Mouse (Mus musculus): Measurements from ENCODE around the gene Tbx2. TPM values are rescaled to one million over a fixed set of nuclear protein-coding genes. Genes with fewer than 3 reads are reported as not detected.

Tbx2 gene
- polyA plus RNA-seq, 1 experiment = 1.5 TPM

GRCm38 (mm10) chr11:85837648-85838423 lies 5.5 kb downstream of the Tbx2 start:
- H3K4me3 ChIP-seq (ENCODE audit: insufficient read depth, poor library complexity, severe bottlenecking) = no peak overlapping the region
- no peaks in the 10 kb centered on the region for H3K79me2 ChIP-seq (ENCODE audit: control insufficient read depth, insufficient read depth)
- H3ac ChIP-seq (ENCODE audit: control insufficient read depth, insufficient read length, low read depth) = no peak overlapping the region
- H3K36me3 ChIP-seq (ENCODE audit: control insufficient read depth, insufficient read depth) = no peaks in the 10 kb centered on the region
- TF ChIP-seq MAX (IDR thresholded peaks at IDR 0.05) (no peak), USF1 (IDR thresholded peaks at IDR 0.05; ENCODE audit: low read depth) (no peak), FOSL1 (IDR thresholded peaks at IDR 0.05; ENCODE audit: insufficient read depth, low read length, poor library complexity, severe bottlenecking) (no peak), CTCF (IDR thresholded peaks at IDR 0.05; ENCODE audit: control insufficient read depth, insufficient read depth, insufficient read length) (no peak), CEBPB (IDR thresholded peaks at IDR 0.05; ENCODE audit: low read depth) (no peak), MYOD1 (IDR thresholded peaks at IDR 0.05; ENCODE audit: control insufficient read depth, insufficient read length, low read depth) (no peak), MYOG (IDR thresholded peaks at IDR 0.05; ENCODE audit: control insufficient read depth, extremely low read depth, insufficient read length) (no peak)
- no peaks in the 10 kb centered on the region for H3K79me3 ChIP-seq (ENCODE audit: low read depth)
- H3K27me3 ChIP-seq (ENCODE audit: control insufficient read depth, insufficient read depth, insufficient read length) = no peaks in the 10 kb centered on the region

- Histone ChIP-seq H3ac (ENCODE audit: control insufficient read depth, insufficient read length, low read depth) (no peak overlapping the region), H3K79me3 (ENCODE audit: low read depth) (no peaks in the 10 kb centered on the region), H3K4me3 (ENCODE audit: insufficient read depth, poor library complexity, severe bottlenecking) (no peak overlapping the region), H3K36me3 (ENCODE audit: control insufficient read depth, insufficient read depth) (no peaks in the 10 kb centered on the region), H3K79me2 (ENCODE audit: control insufficient read depth, insufficient read depth) (no peaks in the 10 kb centered on the region), H3K27me3 (ENCODE audit: control insufficient read depth, insufficient read depth, insufficient read length) (no peaks in the 10 kb centered on the region)
- TF ChIP-seq MAX (IDR thresholded peaks at IDR 0.05) = no peak
- no peak for TF ChIP-seq USF1 (IDR thresholded peaks at IDR 0.05; ENCODE audit: low read depth)
- TF ChIP-seq MYOD1 (IDR thresholded peaks at IDR 0.05; ENCODE audit: control insufficient read depth, insufficient read length, low read depth) = no peak
- TF ChIP-seq CTCF (IDR thresholded peaks at IDR 0.05; ENCODE audit: control insufficient read depth, insufficient read depth, insufficient read length) = no peak
- no peak for TF ChIP-seq MYOG (IDR thresholded peaks at IDR 0.05; ENCODE audit: control insufficient read depth, extremely low read depth, insufficient read length)
- no peak for TF ChIP-seq FOSL1 (IDR thresholded peaks at IDR 0.05; ENCODE audit: insufficient read depth, low read length, poor library complexity, severe bottlenecking)
- TF ChIP-seq CEBPB (IDR thresholded peaks at IDR 0.05; ENCODE audit: low read depth) = no peak
Measured at GRCm38 (mm10) chr11:85838424-85839257, 6.3 kb downstream of the Tbx2 start.

GRCm38 (mm10) chr11:85839258-85840030 lies 7.1 kb downstream of the Tbx2 start:
- Histone ChIP-seq H3K79me2 (ENCODE audit: control insufficient read depth, insufficient read depth) (no peaks in the 10 kb centered on the region), H3K27me3 (ENCODE audit: control insufficient read depth, insufficient read depth, insufficient read length) (no peaks in the 10 kb centered on the region), H3ac (ENCODE audit: control insufficient read depth, insufficient read length, low read depth) (no peak overlapping the region), H3K79me3 (ENCODE audit: low read depth) (no peaks in the 10 kb centered on the region), H3K4me3 (ENCODE audit: insufficient read depth, poor library complexity, severe bottlenecking) (no peak overlapping the region), H3K36me3 (ENCODE audit: control insufficient read depth, insufficient read depth) (no peaks in the 10 kb centered on the region)
- TF ChIP-seq FOSL1 (IDR thresholded peaks at IDR 0.05; ENCODE audit: insufficient read depth, low read length, poor library complexity, severe bottlenecking) (no peak), USF1 (IDR thresholded peaks at IDR 0.05; ENCODE audit: low read depth) (no peak), MYOD1 (IDR thresholded peaks at IDR 0.05; ENCODE audit: control insufficient read depth, insufficient read length, low read depth) (no peak), CTCF (IDR thresholded peaks at IDR 0.05; ENCODE audit: control insufficient read depth, insufficient read depth, insufficient read length) (no peak)

GRCm38 (mm10) chr11:85840031-85840802 lies 7.9 kb downstream of the Tbx2 start:
- H3K79me3 ChIP-seq (ENCODE audit: low read depth) = no peaks in the 10 kb centered on the region
- H3K79me2 ChIP-seq (ENCODE audit: control insufficient read depth, insufficient read depth) = no peaks in the 10 kb centered on the region
- no peak overlapping the region for H3ac ChIP-seq (ENCODE audit: control insufficient read depth, insufficient read length, low read depth)
- TF ChIP-seq CEBPB (IDR thresholded peaks at IDR 0.05; ENCODE audit: low read depth) (no peak), USF1 (IDR thresholded peaks at IDR 0.05; ENCODE audit: low read depth) (no peak), MYOG (IDR thresholded peaks at IDR 0.05; ENCODE audit: control insufficient read depth, extremely low read depth, insufficient read length) (no peak), MAX (IDR thresholded peaks at IDR 0.05) (no peak), FOSL1 (IDR thresholded peaks at IDR 0.05; ENCODE audit: insufficient read depth, low read length, poor library complexity, severe bottlenecking) (no peak), MYOD1 (IDR thresholded peaks at IDR 0.05; ENCODE audit: control insufficient read depth, insufficient read length, low read depth) (no peak), CTCF (IDR thresholded peaks at IDR 0.05; ENCODE audit: control insufficient read depth, insufficient read depth, insufficient read length) (no peak)
- no peaks in the 10 kb centered on the region for H3K36me3 ChIP-seq (ENCODE audit: control insufficient read depth, insufficient read depth)
- H3K27me3 ChIP-seq (ENCODE audit: control insufficient read depth, insufficient read depth, insufficient read length) = no peaks in the 10 kb centered on the region
- H3K4me3 ChIP-seq (ENCODE audit: insufficient read depth, poor library complexity, severe bottlenecking) = no peak overlapping the region

GRCm38 (mm10) chr11:85840803-85841145 lies 8.4 kb downstream of the Tbx2 start:
- Histone ChIP-seq H3K27me3 (ENCODE audit: control insufficient read depth, insufficient read depth, insufficient read length) (no peaks in the 10 kb centered on the region), H3ac (ENCODE audit: control insufficient read depth, insufficient read length, low read depth) (no peak overlapping the region), H3K36me3 (ENCODE audit: control insufficient read depth, insufficient read depth) (no peaks in the 10 kb centered on the region), H3K79me3 (ENCODE audit: low read depth) (no peaks in the 10 kb centered on the region), H3K4me3 (ENCODE audit: insufficient read depth, poor library complexity, severe bottlenecking) (no peak overlapping the region), H3K79me2 (ENCODE audit: control insufficient read depth, insufficient read depth) (no peaks in the 10 kb centered on the region)
- no peak for TF ChIP-seq USF1 (IDR thresholded peaks at IDR 0.05; ENCODE audit: low read depth)
- no peak for TF ChIP-seq FOSL1 (IDR thresholded peaks at IDR 0.05; ENCODE audit: insufficient read depth, low read length, poor library complexity, severe bottlenecking)
- no peak for TF ChIP-seq MYOG (IDR thresholded peaks at IDR 0.05; ENCODE audit: control insufficient read depth, extremely low read depth, insufficient read length)
- TF ChIP-seq MYOD1 (IDR thresholded peaks at IDR 0.05; ENCODE audit: control insufficient read depth, insufficient read length, low read depth) = no peak
- no peak for TF ChIP-seq MAX (IDR thresholded peaks at IDR 0.05)
- no peak for TF ChIP-seq CTCF (IDR thresholded peaks at IDR 0.05; ENCODE audit: control insufficient read depth, insufficient read depth, insufficient read length)
